Mouse (Mus musculus) 416B (cell line): ENCODE data around the gene Adam17.
A peak's percentile ranks its signal among the peaks of the same experiment; 100 is the strongest.

Source experiments
- DNase-seq: peaks from one replicate; pipeline ENCODE4 v3.0.0; 2011; ENCODE audit warnings: low read depth

Adam17 gene

GRCm38 (mm10) chr12:21312201-21312600 lies 61.2 kb downstream of the Adam17 start:
- DNase-seq, result no peak

GRCm38 (mm10) chr12:21306721-21307120 lies 66.7 kb downstream of the Adam17 start:
- DNase-seq, result no peak

GRCm38 (mm10) chr12:21305741-21306140 lies 67.7 kb downstream of the Adam17 start:
- no peak for DNase-seq

GRCm38 (mm10) chr12:21302361-21302783 lies 71.1 kb downstream of the Adam17 start:
- DNase-seq, result no peak

GRCm38 (mm10) chr12:21301932-21302331 lies 71.5 kb downstream of the Adam17 start:
- DNase-seq, result no peak

- no peak for DNase-seq
Observed at GRCm38 (mm10) chr12:21301324-21301723, 72.1 kb downstream of the Adam17 start.

- no peak for DNase-seq
Observed at GRCm38 (mm10) chr12:21298856-21299255, 74.6 kb downstream of the Adam17 start.

GRCm38 (mm10) chr12:21289651-21290050 lies 83.8 kb downstream of the Adam17 start:
- no peak for DNase-seq

- DNase-seq, result no peak
Observed at GRCm38 (mm10) chr12:21288716-21289395, 84.6 kb downstream of the Adam17 start.

- peak; percentile 80 for DNase-seq
Observed at GRCm38 (mm10) chr12:21286712-21287650, 86.5 kb downstream of the Adam17 start.

- DNase-seq, result peak; percentile 97
Observed at GRCm38 (mm10) chr12:21286243-21286622, 87.2 kb downstream of the Adam17 start, which contains the start of gene Itgb1bp1. Gene Itgb1bp1 (minus strand): TSS chr12:21286284.

- no peak for DNase-seq
Observed at GRCm38 (mm10) chr12:21285508-21286242, 87.8 kb downstream of the Adam17 start.

- DNase-seq, result no peak
Observed at GRCm38 (mm10) chr12:21284761-21285441, 88.5 kb downstream of the Adam17 start, which contains the start of gene Cpsf3. Gene Cpsf3 (plus strand): TSS chr12:21285391.

GRCm38 (mm10) chr12:21277352-21277864 lies 96.0 kb downstream of the Adam17 start:
- DNase-seq, result no peak

GRCm38 (mm10) chr12:21274446-21274845 lies 99.0 kb downstream of the Adam17 start:
- DNase-seq, result no peak
